Mouse (Mus musculus) right cerebral cortex, adult 2 months (tissue): ENCODE results near the gene Pbp2.

Experiments used
- DNase-seq, 2 experiments: peaks; one replicate each; pipeline ENCODE4 v3.0.0; 2021 to 2022; ENCODE audit warnings: low spot score in 2 of 2

Pbp2 gene

DNA sequence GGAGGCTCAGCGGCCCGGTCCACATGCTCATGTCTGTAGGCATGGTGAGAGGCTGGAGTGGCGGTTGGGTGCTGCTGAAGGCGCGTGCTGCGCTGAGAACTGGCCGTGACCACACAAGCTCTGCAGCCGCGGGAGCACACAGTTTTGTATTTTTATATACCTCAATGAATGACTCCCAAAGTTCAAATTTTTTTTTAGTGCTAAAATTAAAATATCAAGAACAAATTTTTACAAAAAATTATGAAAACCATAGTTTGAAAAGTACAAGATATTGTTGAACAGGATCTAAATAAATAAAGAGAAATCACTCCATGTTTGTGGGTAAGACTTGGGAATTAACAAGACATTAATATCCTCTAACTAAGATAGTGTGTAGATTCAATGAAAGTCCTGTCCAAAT, at the start of gene Pbp2:
TSS of gene Pbp2 (minus strand) at position 101 of the 400 bp plus-strand sequence.
- DNase-seq: no peak

DNA sequence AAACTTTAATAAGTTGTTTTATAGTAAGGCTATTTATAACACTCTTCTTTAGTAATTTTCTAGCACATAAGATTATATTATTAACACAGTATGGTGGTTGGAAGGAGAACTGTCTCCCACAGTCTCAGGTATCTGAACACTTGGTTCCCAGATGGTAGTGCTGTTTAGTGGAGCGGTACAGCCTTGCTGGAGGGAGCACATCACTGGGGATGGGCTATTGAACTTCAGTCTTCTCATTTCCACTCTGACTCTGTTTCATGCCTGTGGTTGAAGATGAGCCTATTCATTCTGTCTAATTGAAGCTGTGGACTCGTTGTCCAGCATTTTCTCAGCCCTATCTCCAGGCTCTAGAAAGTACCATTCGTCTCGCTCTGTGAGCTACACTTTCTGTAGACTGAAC, 44.7 kb upstream of the Pbp2 start:
- no peak for DNase-seq

DNA sequence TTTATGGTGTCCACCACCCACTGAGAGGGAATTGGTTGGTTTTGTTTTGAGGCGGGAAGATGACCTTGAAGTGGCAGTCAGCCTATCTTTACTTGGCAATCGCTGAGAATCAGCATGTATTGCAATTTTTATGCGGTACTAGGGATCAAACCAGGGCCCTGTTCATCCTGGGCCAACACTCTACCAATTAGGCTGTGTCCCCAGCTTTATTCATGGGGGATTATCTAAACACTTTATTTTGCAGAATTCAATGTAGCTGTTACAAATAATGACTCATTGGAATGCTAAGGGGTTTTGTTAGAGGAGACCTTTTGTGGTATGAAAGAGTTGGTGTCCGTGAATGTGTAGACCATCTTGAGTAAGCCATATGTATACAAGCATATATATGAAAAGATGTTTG, 42.3 kb upstream of the Pbp2 start:
- no peak for DNase-seq

DNA sequence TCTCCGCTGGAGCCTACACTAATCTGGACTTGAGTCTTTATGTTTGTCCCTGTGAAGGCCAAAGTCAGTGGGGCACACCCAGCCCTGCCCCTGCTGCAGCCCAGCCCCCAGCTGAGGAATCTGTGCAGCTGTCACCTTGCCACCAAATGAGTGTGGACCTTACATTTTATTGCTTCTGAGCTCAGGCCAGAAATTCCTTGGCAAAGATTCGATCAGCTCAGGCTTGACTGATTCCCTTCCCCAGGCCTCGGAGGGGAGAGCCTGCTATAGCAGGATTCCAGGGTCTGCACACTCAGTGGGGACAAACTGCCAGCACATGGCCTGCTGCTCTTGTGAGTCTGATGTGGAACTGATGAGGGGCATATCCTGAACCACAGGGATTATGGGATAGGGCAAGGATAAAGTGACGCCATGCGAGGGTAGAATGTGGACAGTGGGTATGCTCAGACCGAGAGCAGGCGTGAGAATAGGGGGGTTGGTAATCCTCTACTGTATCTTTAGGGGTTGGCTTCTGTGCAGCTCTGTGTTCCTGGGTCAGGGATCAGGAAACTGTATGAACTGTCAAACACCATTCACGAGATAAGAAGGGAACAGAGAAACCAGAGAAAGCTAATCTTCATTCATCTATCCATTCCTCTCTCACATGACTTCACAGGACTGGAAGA, 41.6 kb upstream of the Pbp2 start:
- no peak for DNase-seq

DNA sequence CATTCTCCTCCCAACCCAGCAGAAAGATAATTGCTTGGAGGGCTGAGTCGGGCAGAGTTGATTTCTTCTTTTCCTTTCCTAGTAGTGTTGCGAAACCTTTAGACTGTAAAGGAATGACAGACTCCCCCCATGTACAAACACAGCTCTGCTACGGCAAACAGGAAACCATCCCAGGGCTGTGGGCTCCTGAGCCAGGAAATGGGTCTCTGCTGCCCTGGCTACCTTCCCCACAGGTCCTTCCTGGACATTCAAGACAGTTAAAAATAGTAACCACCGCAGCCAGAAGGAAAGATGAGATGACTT, 30.8 kb upstream of the Pbp2 start:
- DNase-seq: no peak

DNA sequence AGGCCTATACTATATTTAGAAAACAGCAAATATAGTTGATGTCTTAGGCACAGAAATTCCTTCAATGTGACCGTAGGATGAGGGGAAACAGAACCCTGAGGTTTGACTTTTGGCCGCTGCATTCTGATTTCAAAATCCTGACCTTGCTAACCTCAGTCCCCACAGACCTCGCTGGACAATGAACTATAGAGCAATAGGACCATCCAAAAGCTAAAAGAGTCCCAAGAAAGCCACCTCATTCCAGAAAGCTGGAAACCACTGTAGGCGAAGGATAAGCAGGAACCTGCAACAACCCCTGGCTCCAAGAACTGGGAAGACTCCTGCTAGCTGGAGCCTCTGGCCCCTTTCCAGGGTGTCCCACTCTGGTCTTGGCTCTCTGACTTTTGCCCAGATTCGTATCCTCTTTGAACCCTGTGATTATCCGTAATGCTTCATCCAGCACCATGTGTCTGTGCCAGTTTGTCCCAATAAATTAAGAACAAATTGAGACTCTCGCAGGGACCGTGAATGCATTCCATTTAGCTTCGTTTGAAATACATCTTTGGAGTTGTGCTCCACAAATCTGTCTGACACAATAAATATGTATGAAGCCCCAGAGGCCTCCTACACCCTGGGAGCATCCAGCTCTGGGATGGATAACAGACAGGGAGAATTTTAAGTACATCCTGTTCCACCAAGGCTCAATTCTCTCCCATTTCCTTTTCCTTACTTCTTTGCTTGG, 30.3 kb upstream of the Pbp2 start:
- no peak for DNase-seq

DNA sequence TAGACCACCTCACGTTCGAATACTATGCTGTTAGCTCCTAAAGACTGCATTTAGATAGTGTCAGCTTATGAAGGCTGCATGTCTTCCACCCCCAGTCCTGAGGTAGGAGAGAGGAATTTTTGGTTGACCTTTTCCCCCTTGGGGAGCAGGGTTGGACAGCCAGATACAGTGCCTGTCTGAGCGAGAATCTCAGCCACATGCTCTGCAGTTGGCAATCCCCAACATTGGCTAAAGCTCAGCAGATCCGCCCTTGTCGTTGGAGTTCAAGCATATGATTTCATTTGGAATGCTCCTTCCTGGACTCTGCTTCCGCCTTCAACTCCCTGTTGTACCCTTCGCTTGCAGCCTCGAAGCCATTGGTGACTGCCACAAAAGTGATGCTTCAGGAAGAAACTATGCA, 26.2 kb upstream of the Pbp2 start:
- DNase-seq: no peak

DNA sequence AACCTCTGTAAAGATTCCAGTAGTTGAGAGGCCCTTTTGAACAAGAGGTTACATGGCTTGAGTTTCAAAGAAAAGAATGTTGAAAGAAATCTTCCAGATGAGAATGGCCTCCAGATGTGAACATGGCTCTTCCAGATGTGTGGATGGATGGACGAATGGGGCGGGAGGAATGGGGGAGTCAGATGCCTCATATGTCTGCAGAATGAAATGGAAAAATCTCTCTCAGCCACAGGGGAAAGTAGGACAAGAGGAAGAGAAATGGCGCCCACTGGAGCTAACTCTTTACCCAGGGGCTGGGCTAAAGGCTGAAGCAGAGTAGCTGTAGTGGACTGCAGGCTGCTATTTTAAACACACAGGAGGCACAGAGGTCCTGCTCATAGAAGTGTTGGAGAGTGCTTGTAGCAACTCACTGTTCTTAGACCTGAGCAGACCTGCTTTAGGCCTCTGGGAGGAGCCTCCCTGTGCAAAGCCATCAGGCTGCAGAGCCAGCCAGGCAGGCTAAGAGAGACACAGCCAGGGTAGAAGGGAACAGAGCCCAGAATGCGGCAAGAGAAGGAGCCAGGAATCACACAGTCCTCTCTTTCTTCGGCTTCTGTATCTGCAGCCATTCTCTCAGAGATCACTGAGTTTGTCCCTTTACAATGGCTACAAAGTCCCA, 23.9 kb upstream of the Pbp2 start:
- no peak for DNase-seq

DNA sequence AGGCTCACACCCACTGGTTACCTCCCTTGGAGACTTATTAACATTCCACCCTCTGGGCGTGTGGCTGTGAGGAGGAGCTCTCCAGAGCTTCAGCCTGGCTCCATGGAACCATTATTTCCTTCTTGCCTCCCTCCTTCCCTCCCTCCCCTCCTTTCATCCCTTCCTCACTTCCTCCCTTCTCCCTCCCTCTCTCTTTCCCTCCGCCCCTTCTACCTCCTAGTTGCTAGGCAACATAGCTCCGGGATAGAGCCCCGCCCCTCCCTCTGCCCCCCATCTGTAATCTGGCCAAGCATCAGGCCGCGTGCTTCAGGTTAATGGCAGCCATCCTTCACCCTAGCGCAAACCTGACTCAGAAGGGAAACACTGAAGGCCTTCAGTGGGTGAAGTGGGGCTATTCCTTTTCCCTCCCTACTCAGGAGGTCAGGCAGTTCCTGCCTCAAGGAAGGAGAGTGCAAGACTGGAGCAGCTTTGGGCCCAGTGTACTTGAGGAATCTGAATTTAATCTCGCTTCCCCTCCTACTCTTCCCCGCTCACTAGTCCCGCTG, 22.6 kb upstream of the Pbp2 start:
- no peak for DNase-seq

DNA sequence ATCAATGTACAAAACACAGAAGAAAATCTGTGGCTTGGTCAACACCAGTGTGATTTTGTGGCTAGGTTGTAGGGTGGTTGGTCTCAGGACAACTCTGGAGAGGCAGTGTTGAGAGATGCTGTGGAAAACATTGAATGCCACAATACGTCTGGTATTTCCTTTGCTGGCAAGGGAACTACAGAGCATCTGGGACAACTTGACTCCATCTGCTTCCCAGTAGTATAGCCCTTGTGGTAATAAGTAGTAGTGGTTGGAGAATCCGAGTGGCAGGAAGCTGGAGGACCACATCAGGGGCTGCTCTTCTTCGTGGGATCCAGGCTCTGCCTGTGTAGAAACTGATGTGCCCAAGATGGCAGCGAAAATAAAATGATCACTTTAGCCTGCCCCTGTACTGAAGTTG, 21.7 kb upstream of the Pbp2 start:
- DNase-seq: no peak

DNA sequence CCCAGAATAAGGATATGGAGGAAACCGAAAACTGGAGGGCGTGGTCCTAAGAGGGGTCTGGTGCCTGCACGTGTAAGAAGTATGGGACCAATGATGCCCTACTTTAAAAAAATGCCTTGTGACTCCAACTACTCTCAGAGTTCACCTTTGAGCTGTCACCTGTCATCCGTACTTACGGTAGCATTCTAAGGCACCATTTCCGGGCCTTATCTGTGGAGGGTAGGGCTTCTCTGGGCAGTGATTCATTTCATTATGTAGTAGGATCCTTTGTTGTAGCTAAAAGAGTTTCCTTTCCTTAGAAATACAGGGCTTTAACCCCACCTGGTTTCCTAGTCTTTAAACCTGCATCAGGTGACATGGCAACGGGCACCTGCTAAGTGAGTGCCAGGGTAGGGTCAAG, 16.6 kb upstream of the Pbp2 start:
- no peak for DNase-seq

DNA sequence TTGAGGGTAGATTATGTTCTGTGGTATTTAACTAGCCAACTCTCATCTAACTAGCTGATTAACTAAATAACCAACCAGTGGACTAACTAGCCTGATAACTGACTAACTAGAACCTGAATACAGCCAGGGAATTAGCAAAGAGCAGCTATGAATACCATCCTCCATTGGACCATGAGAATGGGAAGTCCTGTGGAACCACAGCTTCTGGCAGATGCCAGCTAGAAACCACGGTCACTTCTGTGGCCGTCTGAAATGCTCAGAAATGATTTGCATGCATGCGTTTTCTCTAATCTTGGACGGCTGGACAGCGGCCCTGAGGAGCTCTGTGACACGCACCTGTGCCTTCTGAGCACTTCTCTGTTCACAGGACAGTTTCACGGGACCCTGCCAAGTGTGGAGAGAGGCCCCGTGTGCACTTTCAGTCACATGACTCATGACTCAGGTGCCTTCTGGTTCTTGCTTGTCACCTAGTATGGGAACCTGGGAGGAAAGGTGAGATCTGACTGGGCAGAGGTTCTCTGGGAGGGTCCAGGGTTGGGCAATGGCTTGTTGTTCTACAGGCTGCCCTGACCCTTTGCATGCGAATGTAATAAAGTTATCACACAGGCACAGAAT, 14.6 kb upstream of the Pbp2 start:
- no peak for DNase-seq

DNA sequence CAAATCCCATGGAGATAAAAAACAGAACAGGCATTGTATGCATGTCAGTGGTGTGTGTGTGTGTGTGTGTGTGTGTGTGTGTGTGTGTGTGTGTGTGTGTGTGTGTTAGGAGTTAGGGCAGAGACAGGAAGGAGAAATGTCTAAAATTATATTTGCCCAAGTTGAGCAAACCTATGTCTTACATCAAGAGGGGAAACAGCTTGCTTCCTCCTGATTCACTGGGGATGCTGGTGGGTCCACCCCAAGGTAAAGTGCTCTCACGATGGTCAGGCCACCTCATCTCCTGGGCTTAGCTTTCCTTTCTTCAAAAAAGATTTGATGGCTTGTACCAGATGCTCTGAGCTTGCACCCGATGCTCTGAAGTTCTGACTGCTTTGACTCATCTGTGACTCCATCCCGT, 13.9 kb upstream of the Pbp2 start:
- DNase-seq: no peak

DNA sequence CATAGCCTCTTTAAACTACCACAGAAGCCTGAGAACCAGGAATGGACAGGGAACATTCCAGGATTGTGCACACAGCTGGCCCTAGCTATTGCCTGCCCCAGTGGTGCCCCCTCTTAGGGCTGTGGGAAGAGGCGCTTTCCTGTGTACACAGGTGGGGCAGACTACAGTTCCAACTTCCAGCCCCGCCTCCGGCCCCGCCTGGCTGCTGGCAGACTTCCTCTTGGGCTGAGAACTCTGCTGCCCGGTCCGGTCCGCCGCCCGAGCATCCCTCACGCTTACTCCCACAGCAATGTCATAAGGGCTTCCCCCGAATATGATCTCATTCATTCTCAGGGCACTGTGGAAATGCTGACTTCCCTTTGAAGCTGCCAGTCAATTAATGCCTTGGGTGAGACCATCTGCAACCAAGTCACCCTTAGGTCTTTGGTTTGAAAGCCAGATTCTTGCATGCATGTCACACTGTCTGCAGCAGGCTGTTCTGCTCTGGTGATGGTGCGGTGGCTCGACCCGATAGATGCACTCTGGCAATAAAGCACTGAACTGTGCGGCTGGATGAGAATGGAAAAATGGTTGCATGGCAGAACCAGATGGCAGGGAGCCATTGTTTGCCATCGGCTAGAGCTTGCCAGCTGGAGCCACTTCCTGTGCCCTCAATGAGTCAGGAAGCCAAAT, 13.2 kb upstream of the Pbp2 start:
- no peak for DNase-seq

DNA sequence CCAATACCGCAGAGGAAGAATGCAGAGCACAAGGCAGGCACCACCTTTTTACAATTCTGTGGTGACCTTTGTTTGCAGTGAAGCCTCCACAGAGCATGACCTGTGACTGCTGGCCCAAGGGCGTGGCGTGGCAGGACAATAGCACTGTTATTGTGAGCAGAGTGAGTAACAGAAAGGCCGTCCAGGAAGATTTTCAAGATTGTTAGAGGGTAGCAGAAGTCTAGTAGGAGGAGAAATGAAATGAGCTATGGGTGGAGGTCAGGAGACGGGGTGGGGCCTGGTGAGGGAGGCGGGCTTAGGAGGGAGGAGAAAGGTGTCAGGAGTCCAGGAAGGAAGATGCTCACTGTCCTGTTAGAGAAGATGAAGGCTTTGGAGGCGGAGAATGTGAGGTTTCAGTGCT, 12.5 kb upstream of the Pbp2 start:
- no peak for DNase-seq

DNA sequence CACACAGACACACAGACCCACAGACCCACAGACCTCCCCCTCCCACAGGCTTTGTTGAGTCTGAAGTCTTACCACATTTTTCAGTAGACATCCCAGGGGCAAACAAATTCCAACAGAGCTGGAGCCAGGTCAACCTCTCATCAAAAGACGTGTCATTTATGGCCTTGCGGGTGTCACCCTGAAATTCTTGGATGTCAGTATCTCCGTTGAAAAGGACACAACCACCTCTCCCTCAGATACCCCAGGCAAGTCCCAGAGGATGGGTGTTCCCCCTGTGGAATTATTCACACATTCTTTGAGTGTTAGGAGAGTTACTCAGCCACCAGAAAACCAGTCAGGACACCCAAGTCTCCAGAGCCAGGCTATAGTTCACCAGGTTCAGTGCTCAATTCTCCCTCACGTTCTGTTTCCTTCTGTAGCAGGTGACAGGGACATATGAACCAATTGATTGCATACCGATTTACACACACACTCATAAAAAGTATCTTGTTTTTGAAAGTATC, 9.3 kb upstream of the Pbp2 start:
- DNase-seq: no peak

DNA sequence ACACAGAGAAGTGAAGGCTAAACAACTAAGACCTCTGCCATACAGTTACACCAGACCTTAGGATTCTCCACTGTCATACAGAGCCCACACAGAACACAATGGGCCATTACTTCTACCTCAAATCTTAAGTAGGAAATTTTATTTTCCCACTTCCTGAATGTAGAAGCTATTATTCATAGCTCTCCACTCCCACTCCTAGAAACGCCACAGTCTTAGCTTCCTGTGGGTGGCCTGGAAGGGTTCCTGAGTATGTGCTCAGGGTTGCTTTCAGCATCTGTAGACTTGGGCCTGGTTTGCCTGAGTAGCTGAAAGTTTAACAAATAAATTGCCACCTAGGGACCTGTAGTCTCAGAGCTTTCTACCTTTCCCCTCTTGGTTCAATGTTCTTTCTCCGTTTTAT, 5.9 kb upstream of the Pbp2 start:
- DNase-seq: no peak

DNA sequence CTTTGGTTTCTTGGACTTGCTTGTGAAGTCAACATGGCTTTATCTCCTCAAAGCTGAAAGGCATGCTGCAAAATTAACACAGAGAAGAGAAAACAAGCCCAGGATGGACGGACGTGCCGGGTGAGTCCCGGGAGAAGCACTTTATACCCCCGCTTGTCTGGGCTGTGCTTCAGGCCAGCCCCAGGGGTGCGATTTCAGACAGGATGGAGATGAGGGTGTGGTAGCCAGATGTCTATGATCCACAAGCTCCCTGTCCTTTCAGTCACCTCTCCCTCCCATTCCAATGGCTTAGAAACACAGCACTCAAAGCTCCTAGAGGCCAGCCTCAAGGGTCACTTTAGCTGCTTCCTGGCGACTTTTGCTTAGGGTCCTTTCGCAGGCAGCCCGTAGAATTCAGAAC, 3.8 kb upstream of the Pbp2 start:
- no peak for DNase-seq

DNA sequence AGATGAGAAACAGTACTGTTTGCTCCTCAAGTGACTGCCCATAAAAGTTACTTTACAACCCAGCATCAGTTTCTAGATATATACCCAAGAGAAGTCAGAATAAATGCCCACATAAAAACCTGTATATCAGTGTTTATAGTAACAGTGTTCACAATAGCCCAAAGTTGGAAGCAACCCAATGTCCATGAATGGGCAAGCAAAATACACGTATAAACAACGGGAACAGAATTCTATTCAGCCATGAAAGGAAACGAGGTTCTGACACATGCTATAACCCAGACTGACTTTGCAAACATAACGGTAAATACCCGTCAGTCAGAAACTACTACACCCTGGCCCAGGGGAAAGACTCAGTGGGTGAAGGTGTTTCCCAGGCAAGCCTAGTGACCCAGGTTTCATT, 1.8 kb upstream of the Pbp2 start:
- DNase-seq: no peak

DNA sequence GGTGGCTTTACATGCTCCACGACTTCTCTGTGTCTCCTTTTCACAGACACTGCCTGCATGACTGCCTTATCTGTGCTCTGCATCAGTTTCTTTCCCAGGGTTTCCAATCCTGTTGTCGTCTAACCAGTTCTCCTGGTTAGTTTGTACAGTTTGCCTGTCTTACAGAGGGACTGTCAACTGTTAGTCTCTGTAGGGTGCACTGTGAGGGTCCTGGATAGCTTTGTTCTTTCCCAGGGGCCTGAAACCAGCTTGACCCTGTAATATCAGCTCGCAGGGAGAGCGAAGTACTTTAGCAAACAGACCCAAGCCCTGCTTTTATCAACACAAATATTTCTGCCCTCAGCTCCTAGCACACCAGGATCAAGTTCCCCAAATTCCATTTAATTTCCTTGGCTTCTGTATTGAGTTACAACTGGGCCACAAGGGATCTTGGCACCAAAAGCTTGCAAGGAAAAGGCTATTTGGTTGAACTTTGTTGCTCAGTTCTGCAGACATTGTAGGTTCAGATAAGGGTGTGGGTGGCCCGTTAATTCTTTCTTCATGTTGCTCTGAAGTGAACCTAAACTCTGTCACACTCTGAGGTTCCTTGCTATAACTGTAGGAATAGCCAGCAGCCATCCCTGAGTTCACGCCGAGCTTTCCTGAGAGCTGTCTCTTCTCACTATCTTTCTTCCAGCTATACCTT, 5.5 kb downstream of the Pbp2 start:
- no peak for DNase-seq

DNA sequence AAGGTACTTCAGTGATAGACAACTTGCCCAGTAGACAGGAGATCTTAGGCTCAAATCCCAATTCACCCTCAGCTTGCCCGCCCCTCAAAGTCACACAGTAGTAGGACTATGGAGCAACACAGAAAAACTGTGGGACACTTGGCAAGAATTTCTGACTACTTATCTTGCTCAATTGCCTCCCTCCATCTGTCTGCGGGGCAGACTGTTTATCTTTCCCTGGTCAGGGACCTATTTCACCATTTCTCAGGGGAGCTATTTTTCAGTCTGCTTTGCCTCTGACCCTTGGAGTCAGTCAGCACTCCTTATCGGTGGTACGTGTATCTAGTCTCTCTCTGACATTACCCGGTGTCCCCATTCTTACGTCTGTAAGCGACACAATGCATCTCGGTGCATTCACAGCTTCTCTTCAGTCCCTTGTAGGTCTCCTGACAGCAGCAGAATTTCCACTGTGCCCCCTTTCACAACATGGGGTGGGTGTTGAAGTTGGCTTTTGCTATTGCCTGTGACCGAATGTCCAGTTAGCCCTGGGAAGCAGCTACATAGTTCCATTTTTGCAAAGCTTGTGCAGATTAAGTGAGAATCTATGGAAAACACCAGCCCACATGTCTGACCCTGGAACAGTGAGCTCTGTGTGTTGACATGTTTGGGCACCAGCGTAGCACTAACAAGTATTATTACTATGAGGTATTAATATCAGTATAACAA, 7.6 kb downstream of the Pbp2 start:
- DNase-seq: no peak
